Mouse (Mus musculus) kidney, adult 2 months (tissue): ENCODE measurements at regions not wholly inside any gene's neighbourhood (a gene's known extent, or its start where the extent isn't known, plus 50 kb on each side); places are given as distances from the start of the nearest gene placed in this dataset.

Experiments used
- DNase-seq: peaks from one replicate; pipeline ENCODE4 v3.0.0; 2021
- H3K27ac ChIP-seq: fragments of 200-500 bp; 2 replicates; pipeline ENCODE4 v1.5.1; 2012; ENCODE audit warnings: low read depth, low read length, control low read depth, inconsistent platforms; ENCODE audit not compliant: insufficient read depth
- H3K27me3 ChIP-seq: fragments of 200-500 bp; replicated peaks from 2 replicates; pipeline ENCODE4 v1.6.1; 2012; ENCODE audit warnings: mild to moderate bottlenecking, moderate library complexity, low read length, inconsistent platforms; ENCODE audit not compliant: control insufficient read depth, insufficient read depth
- H3K36me3 ChIP-seq: fragments of 200-500 bp; 2 replicates; pipeline ENCODE4 v1.6.1; 2012; ENCODE audit warnings: mild to moderate bottlenecking, moderate library complexity, low read length, inconsistent platforms; ENCODE audit not compliant: control insufficient read depth, insufficient read depth
- H3K4me1 ChIP-seq: fragments of 200-500 bp; 2 replicates; pipeline ENCODE4 v1.6.1; 2011; ENCODE audit warnings: low read length; ENCODE audit not compliant: control insufficient read depth, insufficient read depth
- H3K4me3 ChIP-seq: fragments of 200-500 bp; 2 replicates; pipeline ENCODE4 v1.5.1; 2011; ENCODE audit warnings: mild to moderate bottlenecking, low read depth, low read length, control low read depth; ENCODE audit not compliant: insufficient read depth
- CTCF ChIP-seq: fragments of 200-500 bp; conservative IDR thresholded peaks from 2 replicates; pipeline ENCODE4 v1.5.1; 2011; ENCODE audit warnings: low read depth, mild to moderate bottlenecking, control low read depth, low read length, moderate library complexity, mixed read lengths; ENCODE audit not compliant: insufficient read depth, insufficient read length
- POLR2A ChIP-seq: fragments of 200-500 bp; IDR thresholded peaks from one replicate; pipeline ENCODE4 v1.6.1; 2011; ENCODE audit warnings: low read depth, low read length, control low read depth
- WGBS: fragments of 180-500 bp; shearing (Covaris S2); methylation state at CpG from one replicate; pipeline ENCODE4 v1.1.7; 2018; 5-methylcytosine and 5-hydroxymethylcytosine counted together

DNA sequence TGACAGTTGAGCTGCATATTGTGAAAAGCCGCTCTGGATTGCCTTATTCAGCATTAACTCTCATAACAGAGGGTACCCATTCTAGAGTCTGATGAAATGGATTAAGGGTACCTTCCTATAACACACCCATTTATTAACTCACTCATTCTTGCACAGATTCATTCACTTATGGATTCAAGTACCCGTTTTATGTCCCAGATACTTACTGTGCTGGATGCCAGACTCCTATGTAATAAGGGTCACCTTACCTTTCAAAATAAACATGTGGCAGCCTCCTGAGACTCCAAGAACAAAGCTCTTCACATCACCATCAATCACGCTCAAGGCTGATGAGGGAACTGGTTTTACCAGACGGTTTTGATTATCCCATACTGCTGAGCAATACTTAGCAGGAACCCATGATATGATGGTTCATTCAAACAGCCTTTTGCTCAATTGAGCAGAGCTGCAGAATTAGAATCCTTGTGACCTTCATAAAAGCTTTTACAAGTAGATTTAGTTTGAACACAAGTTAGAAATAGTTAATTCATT, 505.2 kb upstream of the C030005K15Rik start:
- no peaks in the 10 kb centered on the region for H3K36me3 ChIP-seq
- H3K4me1 ChIP-seq = no peaks in the 10 kb centered on the region
- no peak for TF ChIP-seq CTCF
- no peak for TF ChIP-seq POLR2A
- no peak overlapping the region for H3K27ac ChIP-seq
- no peaks in the 10 kb centered on the region for H3K27me3 ChIP-seq
- no peak overlapping the region for H3K4me3 ChIP-seq
- WGBS = 59% methylated on average over 4 of the region's 4 CpGs
- DNase-seq = no peak

DNA sequence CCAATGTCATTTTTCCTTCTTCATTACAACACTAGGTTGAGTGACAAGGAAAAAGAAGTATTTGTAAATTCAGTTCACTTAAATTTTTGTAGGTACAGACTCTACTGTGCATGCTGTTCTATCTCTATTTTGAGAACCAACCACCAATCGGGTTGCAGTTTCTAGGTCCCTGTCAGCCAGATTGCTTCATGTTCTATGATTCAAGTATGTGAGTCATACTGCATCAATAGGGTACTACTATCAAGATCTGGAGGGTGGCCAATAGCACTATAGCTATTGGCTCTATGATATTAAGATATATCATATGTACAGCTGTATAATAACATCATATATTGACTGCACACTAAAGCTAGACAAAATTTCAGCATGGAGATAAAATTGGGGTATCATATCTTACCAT, 521.8 kb upstream of the C030005K15Rik start:
- 95% methylated on average over 1 of the region's 1 CpGs for WGBS
- Histone ChIP-seq H3K4me3 (no peak overlapping the region), H3K4me1 (no peaks in the 10 kb centered on the region), H3K27ac (no peak overlapping the region), H3K27me3 (no peaks in the 10 kb centered on the region), H3K36me3 (no peaks in the 10 kb centered on the region)
- no peak for DNase-seq
- no peak for TF ChIP-seq CTCF
- TF ChIP-seq POLR2A = no peak

DNA sequence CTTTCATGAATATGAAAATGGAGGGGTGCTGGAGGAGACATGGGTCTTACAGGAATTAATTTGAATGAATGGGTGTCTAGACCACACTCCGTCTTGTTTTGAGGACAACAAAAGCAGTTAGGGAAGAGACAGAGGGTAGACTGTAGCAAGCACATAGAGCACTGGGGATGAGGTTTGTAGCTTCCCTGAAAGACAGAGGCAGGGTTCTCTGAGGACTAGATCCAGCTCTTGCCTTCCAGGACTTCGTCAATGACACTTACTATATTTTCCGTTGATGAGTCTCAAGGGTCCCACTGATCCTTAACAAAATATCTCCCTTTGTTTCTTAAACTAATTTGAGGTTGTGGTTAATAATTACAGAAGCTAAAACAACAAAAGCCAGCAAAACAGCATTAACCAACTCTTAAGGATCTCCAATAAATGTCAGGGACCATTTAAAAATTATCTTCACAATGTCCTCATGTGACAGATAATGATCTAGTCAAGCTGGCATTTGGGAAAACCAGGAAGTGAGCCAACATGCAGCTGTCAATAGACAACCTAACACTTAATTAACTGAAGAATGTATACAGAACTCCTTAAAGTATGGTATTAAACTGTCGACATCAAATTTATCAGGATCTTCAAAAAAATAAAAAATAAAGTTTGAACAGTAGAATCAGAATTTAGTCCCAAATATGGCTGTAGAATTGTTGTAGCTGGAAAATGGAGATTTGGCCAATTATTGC, 531.6 kb upstream of the C030005K15Rik start:
- 61% methylated on average over 4 of the region's 4 CpGs for WGBS
- TF ChIP-seq POLR2A = no peak
- DNase-seq = no peak

DNA sequence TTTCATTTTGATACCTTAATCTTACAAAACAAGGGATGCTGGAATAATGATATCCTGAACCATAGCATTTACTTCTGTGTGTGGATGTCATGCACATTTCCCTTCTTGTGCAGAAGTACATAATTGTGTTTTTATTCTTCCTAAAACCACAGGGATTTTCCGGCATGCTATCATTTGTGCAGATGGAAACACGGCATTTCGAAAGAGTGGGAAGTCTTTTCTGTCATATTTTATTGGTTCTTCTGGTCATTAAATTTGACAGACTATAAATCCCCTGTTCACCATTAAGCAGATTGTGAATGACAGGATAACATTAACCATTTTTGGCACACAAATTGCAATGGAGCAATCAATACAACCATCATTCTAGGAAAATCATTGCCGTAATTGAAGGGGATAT, 532.7 kb upstream of the C030005K15Rik start:
- Histone ChIP-seq H3K27ac (no peak overlapping the region), H3K27me3 (no peaks in the 10 kb centered on the region), H3K4me3 (no peak overlapping the region), H3K36me3 (no peaks in the 10 kb centered on the region), H3K4me1 (no peaks in the 10 kb centered on the region)
- no peak for TF ChIP-seq POLR2A
- no peak for TF ChIP-seq CTCF
- no peak for DNase-seq
- 84% methylated on average over 4 of the region's 4 CpGs for WGBS

More for the DNA sequence above, 531.6 kb upstream of the C030005K15Rik start:
- Histone ChIP-seq H3K4me3 (no peak overlapping the region), H3K4me1 (no peaks in the 10 kb centered on the region), H3K36me3 (no peaks in the 10 kb centered on the region), H3K27me3 (no peaks in the 10 kb centered on the region), H3K27ac (no peak overlapping the region)

DNA sequence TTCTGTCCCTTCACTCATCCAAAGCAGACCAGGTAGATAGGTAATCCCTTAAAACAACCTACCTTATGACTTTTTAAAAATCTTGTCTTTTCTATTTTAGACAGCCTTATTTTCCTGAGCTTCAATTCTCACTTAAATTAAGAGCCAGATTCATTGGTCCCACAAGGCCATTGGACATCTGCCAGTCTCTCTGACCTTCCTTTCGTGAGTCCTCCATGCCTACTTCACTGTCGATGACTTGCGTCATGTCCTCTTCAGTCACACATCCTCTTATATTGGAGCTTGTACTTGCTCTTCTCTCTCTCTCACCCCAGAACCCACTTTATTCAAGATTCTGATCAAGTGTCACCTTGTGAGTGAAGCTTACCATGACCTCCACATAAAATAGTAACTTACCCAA, 542.0 kb upstream of the C030005K15Rik start:
- H3K4me3 ChIP-seq = no peak overlapping the region
- H3K27me3 ChIP-seq = no peaks in the 10 kb centered on the region
- TF ChIP-seq CTCF (no peak), POLR2A (no peak)
- no peaks in the 10 kb centered on the region for H3K36me3 ChIP-seq
- 80% methylated on average over 3 of the region's 3 CpGs for WGBS
- DNase-seq = no peak
- no peak overlapping the region for H3K27ac ChIP-seq
- H3K4me1 ChIP-seq = no peaks in the 10 kb centered on the region

DNA sequence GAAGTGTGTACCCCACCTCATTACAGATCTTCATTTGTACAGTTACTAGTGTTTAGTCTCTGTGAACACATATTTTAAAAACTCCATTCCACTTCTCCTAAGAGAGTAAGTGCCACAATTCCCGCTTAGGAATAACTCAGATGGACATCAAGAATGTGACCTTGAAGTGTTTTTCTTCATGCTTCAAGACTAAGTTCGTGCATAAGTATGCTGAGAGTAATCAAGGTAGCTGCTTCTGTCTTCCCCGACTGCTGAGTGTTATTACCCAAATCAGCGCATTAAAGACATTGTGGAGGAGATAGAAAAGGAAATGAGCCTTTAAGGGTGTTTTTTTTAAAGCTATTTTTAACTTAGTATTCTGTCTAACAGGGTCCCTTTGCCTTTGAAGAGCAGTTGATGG, 565.1 kb upstream of the C030005K15Rik start:
- 41% methylated on average over 4 of the region's 4 CpGs for WGBS

DNA sequence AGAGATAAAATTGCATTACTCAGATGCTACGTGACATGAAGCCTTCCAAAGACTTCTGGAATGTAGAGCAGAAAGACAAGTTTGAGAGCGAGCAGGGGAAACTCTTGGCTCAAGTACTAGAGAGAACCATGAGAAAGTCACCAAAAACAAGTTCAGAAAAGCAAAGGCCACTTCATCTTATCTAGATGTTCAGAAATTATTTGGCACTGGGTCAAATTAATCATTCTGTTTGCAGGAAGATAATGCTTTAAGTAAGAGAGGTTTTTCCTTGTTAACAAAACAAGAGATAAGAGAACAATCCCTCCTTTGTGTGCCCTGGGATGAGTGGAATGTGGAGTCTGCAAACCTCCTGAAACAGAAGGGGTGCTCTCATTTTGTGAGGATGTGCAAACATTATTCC, 565.6 kb upstream of the C030005K15Rik start:
- H3K36me3 ChIP-seq = no peaks in the 10 kb centered on the region
- TF ChIP-seq POLR2A = no peak
- TF ChIP-seq CTCF = no peak
- 62% methylated on average over 2 of the region's 2 CpGs for WGBS
- DNase-seq = no peak
- H3K27me3 ChIP-seq = no peaks in the 10 kb centered on the region; the same call in 1 of the 2 replicates
- H3K27ac ChIP-seq = no peak overlapping the region
- H3K4me1 ChIP-seq = no peaks in the 10 kb centered on the region
- H3K4me3 ChIP-seq = no peak overlapping the region

More for the DNA sequence above, 565.1 kb upstream of the C030005K15Rik start:
- TF ChIP-seq CTCF (no peak), POLR2A (no peak)
- no peak for DNase-seq
- Histone ChIP-seq H3K4me1 (no peaks in the 10 kb centered on the region), H3K27ac (no peak overlapping the region), H3K4me3 (no peak overlapping the region), H3K27me3 (no peaks in the 10 kb centered on the region; the same call in 1 of the 2 replicates), H3K36me3 (no peaks in the 10 kb centered on the region)
